Mouse (Mus musculus) ES-E14 (cell line): ENCODE measurements at regions not wholly inside any gene's neighbourhood (a gene's known extent, or its start where the extent isn't known, plus 50 kb on each side); places are given as distances from the start of the nearest gene placed in this dataset.
A peak's percentile ranks its signal among the peaks of the same experiment; 100 is the strongest.

Experiments used
- DNase-seq: peaks from one replicate; pipeline ENCODE4 v3.0.0-alpha.2; 2013; ENCODE audit warnings: low read depth, low spot score
- H3K27ac ChIP-seq: 2 replicates; pipeline ENCODE4 v1.5.1; 2012; ENCODE audit warnings: low read depth, mild to moderate bottlenecking, low read length, moderate library complexity, mixed read lengths; ENCODE audit not compliant: poor library complexity, insufficient read depth, severe bottlenecking
- H3K36me3 ChIP-seq: 2 replicates; pipeline ENCODE4 v1.6.1; 2012; ENCODE audit warnings: mild to moderate bottlenecking, low read length, moderate library complexity, mixed read lengths; ENCODE audit not compliant: control insufficient read depth, poor library complexity, insufficient read depth, severe bottlenecking
- H3K4me1 ChIP-seq, 2 experiments: fragments of 150-350 bp in 1 of 2; sonication (generic) in 1 of 2; 2 replicates each; pipeline ENCODE4 v1.6.1; 2012; ENCODE audit warnings: low read length in 2 of 2, mild to moderate bottlenecking in 1 of 2, mixed read lengths in 1 of 2; ENCODE audit not compliant: control insufficient read depth in 2 of 2, insufficient read depth in 2 of 2, poor library complexity in 1 of 2
- H3K4me3 ChIP-seq, 2 experiments: fragments of 150-350 bp in 1 of 2; sonication (generic) in 1 of 2; 2 replicates each; pipeline ENCODE4 v1.5.1; 2012; ENCODE audit warnings: low read length in 2 of 2, low read depth in 1 of 2, mild to moderate bottlenecking in 1 of 2, mixed read lengths in 1 of 2; ENCODE audit not compliant: insufficient read depth in 1 of 2, poor library complexity in 1 of 2, severe bottlenecking in 1 of 2
- H3K9ac ChIP-seq: 2 replicates; pipeline ENCODE4 v1.6.1; 2012; ENCODE audit warnings: low read depth, mild to moderate bottlenecking, low read length, mixed read lengths; ENCODE audit not compliant: poor library complexity, insufficient read depth, severe bottlenecking
- H3K9me3 ChIP-seq: fragments of 150-350 bp; sonication (generic); 2 replicates; pipeline ENCODE4 v1.6.1; 2012; ENCODE audit warnings: low read depth, mild to moderate bottlenecking, low read length; ENCODE audit not compliant: control insufficient read depth, insufficient read depth
- CHD2 ChIP-seq: IDR thresholded peaks from 2 replicates; pipeline ENCODE4 v1.6.1; 2014; ENCODE audit warnings: mild to moderate bottlenecking, low read depth, low read length, inconsistent platforms
- HCFC1 ChIP-seq: IDR thresholded peaks from 2 replicates; pipeline ENCODE4 v1.6.1; 2012; ENCODE audit warnings: low read length, inconsistent platforms, borderline replicate concordance; ENCODE audit not compliant: insufficient read depth
- MAFK ChIP-seq: IDR thresholded peaks from 2 replicates; pipeline ENCODE4 v1.6.1; 2014; ENCODE audit warnings: mild to moderate bottlenecking, low read depth, low read length, inconsistent platforms; ENCODE audit not compliant: insufficient read depth
- ZC3H11A ChIP-seq: IDR thresholded peaks from 2 replicates; pipeline ENCODE4 v1.6.1; 2012; ENCODE audit warnings: low read depth, mild to moderate bottlenecking, inconsistent platforms, low read length, borderline replicate concordance
- ZNF384 ChIP-seq: IDR thresholded peaks from 2 replicates; pipeline ENCODE4 v1.6.1; 2012; ENCODE audit warnings: low read depth, low read length, inconsistent platforms
- in situ Hi-C, 2 experiments: fragments of 600-800 bp; cut with MboI; formaldehyde crosslinking; loops; one replicate each; pipeline ENCODE4 v1.15.1; 2025; ENCODE audit warnings: low sequenced_read_pairs in 2 of 2, inconsistent platforms in 1 of 2; ENCODE audit not compliant: unreplicated experiment in 2 of 2

DNA sequence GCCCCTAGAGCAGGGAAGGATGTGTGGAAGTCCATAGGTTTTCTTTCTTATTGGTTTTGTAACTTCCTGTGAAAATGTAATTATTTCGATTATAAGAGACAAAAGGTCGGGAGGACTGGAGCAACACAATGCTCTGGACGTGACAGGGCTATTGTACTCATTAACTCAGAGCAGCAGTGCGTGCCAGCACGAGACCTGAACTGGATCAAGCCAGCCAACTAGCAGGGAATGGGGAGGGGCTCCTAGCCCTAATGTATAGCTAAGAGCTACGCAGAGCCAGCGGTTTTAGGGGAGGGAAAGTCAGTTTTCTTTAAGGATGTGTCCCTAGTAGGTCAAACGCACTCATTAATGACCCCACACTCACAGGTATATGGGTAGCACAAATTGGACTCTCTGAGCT, 137.2 kb upstream of the Map3k7 start:
- TF ChIP-seq ZC3H11A (no peak), HCFC1 (no peak), ZNF384 (no peak), CHD2 (no peak), MAFK (no peak)
- H3K9ac ChIP-seq = no peak overlapping the region
- H3K27ac ChIP-seq = no peak overlapping the region
- H3K36me3 ChIP-seq = no peaks in the 10 kb centered on the region
- peak; percentile 46 for DNase-seq
- H3K9me3 ChIP-seq = no peaks in the 10 kb centered on the region
- H3K4me3 ChIP-seq = no peak overlapping the region
- H3K4me1 ChIP-seq = peaks cover 5 to 11% of the 10 kb centered on the region in 2 experiments; a peak in 2 of 4 replicates
- in situ Hi-C loops = no loop called here

DNA sequence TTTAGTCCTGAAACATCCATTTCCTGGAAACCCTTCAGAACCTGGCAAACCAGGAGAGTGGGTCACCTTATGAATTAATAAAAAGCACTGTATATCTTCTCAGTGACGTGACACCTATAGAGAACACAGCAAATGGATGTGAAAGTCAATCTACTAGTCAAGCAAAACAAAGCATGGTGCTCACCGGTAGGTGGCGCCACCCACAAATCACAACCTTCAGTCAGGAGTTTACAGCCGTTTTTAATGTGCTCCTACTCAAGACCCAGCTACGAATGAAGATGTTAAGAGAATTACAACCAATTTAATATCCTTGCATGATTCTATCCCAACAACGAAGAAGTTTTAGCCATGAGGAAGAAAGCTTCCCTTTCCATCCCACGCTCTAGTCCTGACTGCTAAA, 136.6 kb upstream of the Map3k7 start:
- no peak overlapping the region for H3K9ac ChIP-seq
- DNase-seq = peak; percentile 56
- no peak for TF ChIP-seq CHD2
- no peak for TF ChIP-seq ZC3H11A
- no peak for TF ChIP-seq HCFC1
- TF ChIP-seq MAFK = no peak
- TF ChIP-seq ZNF384 = no peak
- H3K27ac ChIP-seq = no peak overlapping the region
- H3K9me3 ChIP-seq = no peaks in the 10 kb centered on the region
- no peak overlapping the region for H3K4me3 ChIP-seq
- peaks cover 5 to 11% of the 10 kb centered on the region in 2 experiments; a peak in 2 of 4 replicates for H3K4me1 ChIP-seq
- H3K36me3 ChIP-seq = no peaks in the 10 kb centered on the region
- in situ Hi-C loops = no loop called here

DNA sequence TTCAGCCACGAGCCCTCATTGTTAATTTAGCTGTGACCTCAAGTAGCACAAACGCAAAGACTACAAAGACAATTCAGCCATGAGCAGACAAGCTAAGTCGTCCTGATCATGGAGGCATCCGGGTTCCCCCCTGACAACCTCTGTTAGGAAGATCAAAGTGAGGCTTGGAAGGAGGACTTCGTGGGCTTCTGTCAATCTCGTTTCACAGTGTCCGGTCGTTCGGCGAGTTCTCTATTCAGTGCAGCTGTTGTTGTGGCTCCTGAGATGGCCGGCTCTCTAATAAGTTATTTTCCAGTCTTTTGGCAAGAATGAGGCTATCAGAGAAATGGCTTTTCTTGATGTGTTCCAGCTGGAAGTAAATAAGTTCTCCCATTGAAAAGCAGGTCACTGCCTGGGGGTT, 133.7 kb upstream of the Map3k7 start:
- no peak for DNase-seq

DNA sequence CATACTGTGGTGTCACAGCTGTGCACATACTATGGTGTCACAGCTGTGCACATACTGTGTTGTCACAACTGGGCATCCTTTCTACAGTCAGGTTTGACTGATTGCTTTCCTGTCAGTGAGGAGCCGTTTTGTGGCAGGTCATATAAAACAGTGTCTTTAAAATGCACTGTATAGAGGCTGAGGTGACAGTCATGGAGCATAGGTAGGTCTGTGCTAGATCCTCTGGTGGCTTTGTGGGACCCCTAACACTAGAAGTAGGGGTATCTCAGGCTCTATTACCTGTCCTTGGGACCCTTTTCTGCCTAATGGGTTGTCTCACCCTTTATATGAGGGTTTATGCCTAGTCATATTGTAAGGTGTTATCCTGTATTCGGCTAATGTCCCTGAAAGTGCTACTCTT, 132.4 kb upstream of the Map3k7 start:
- no peak for TF ChIP-seq MAFK
- no peak for TF ChIP-seq ZC3H11A
- no peak for TF ChIP-seq HCFC1
- TF ChIP-seq CHD2 = no peak
- TF ChIP-seq ZNF384 = no peak
- Histone ChIP-seq H3K27ac (no peak overlapping the region), H3K4me3 (no peak overlapping the region), H3K4me1 (no peaks in the 10 kb centered on the region), H3K9me3 (no peaks in the 10 kb centered on the region), H3K9ac (no peak overlapping the region), H3K36me3 (no peaks in the 10 kb centered on the region)
- in situ Hi-C loops = no loop called here
- no peak for DNase-seq

More for the DNA sequence above, 133.7 kb upstream of the Map3k7 start:
- H3K27ac ChIP-seq = no peak overlapping the region
- TF ChIP-seq CHD2 (no peak), MAFK (no peak), ZNF384 (no peak), ZC3H11A (no peak), HCFC1 (no peak)
- no peaks in the 10 kb centered on the region for H3K36me3 ChIP-seq
- H3K4me1 ChIP-seq = peaks cover 0 to 6% of the 10 kb centered on the region in 2 experiments; a peak in 1 of 4 replicates
- in situ Hi-C loops = no loop called here
- H3K4me3 ChIP-seq = no peak overlapping the region
- no peak overlapping the region for H3K9ac ChIP-seq
- H3K9me3 ChIP-seq = no peaks in the 10 kb centered on the region

DNA sequence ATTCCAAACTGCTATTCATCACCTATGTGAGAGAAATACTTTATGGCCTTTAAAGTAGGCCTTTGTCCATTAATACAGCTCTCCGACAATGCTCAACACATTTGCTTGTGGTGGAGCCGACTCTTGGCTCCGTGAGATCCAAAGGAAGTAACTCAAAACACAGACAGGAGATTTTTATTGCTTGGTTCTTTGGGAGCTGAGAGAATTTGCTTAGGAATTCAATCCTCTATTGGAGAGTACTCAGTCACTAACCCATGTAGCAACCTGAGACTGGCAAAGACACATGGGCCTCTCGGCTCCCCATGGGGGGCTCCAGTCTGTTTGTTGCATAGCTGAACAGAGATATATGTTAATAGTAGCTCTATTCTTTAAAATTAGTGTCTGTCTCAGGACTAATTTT, 130.1 kb upstream of the Map3k7 start:
- Histone ChIP-seq H3K4me3 (no peak overlapping the region), H3K36me3 (no peaks in the 10 kb centered on the region), H3K4me1 (peaks cover 0 to 3% of the 10 kb centered on the region in 2 experiments; a peak in 1 of 4 replicates), H3K27ac (no peak overlapping the region), H3K9ac (no peak overlapping the region), H3K9me3 (no peaks in the 10 kb centered on the region)
- DNase-seq = no peak
- in situ Hi-C loops = no loop called here
- TF ChIP-seq HCFC1 (no peak), ZNF384 (no peak)
